Mouse (Mus musculus): ENCODE measurements around the gene Vmn1r209. TPM values are rescaled to one million over a fixed set of nuclear protein-coding genes. Genes with fewer than 3 reads are reported as not detected.
"Not testable (repeated sequence)": the region's sequence is repeated elsewhere in the genome, so short reads cannot be mapped to it uniquely, and the experiment has no call there.

The Vmn1r209 gene
- not detected in 2 replicates for polyA plus RNA-seq (2011; ENCODE audit: insufficient read depth, insufficient read length, low read depth, missing spikeins)

- H3K27ac ChIP-seq (ENCODE audit: insufficient read depth, low read length); H3K4me3 ChIP-seq (ENCODE audit: low read depth, low read length); H3K9ac ChIP-seq (ENCODE audit: low read depth, poor library complexity, severe bottlenecking); H3K9me3 ChIP-seq (replicated peaks; ENCODE audit: control insufficient read depth, insufficient read depth, low read length, poor library complexity, severe bottlenecking); H3K27me3 ChIP-seq (ENCODE audit: control insufficient read depth, insufficient read depth, low read length, poor library complexity, severe bottlenecking); H3K4me1 ChIP-seq (ENCODE audit: control insufficient read depth, insufficient read depth, low read length); H3K36me3 ChIP-seq (ENCODE audit: control insufficient read depth, insufficient read depth, low read length, poor library complexity, severe bottlenecking): not testable (repeated sequence)
Observed at GRCm38 (mm10) chr13:22809582-22809981, at the start of gene Vmn1r209. Vmn1r209 (minus strand) TSS chr13:22809682.

- Histone ChIP-seq H3K4me1 (ENCODE audit: control insufficient read depth, insufficient read depth, low read length) (peaks cover 5% of the 10 kb centered on the region), H3K27me3 (ENCODE audit: control insufficient read depth, insufficient read depth, low read length, poor library complexity, severe bottlenecking) (no peaks in the 10 kb centered on the region), H3K9me3 (replicated peaks; ENCODE audit: control insufficient read depth, insufficient read depth, low read length, poor library complexity, severe bottlenecking) (no peaks in the 10 kb centered on the region), H3K4me3 (ENCODE audit: low read depth, low read length) (no peak within 1 kb of the TSS), H3K36me3 (ENCODE audit: control insufficient read depth, insufficient read depth, low read length, poor library complexity, severe bottlenecking) (no peaks in the 10 kb centered on the region), H3K9ac (ENCODE audit: low read depth, poor library complexity, severe bottlenecking) (no peak within 1 kb of the TSS), H3K27ac (ENCODE audit: insufficient read depth, low read length) (no peak within 1 kb of the TSS)
- TF ChIP-seq EP300 (IDR thresholded peaks at IDR 0.05; ENCODE audit: insufficient read depth, low read depth, low read length) (no peak), POLR2A (IDR thresholded peaks at IDR 0.05; ENCODE audit: insufficient read depth, low read length) (no peak)
Observed at GRCm38 (mm10) chr13:22857461-22857860, 48.0 kb upstream of the Vmn1r209 start, which contains the start of gene Vmn1r211. Vmn1r211 (minus strand) TSS chr13:22857561.

GRCm38 (mm10) chr13:22854760-22855159 is 45.3 kb upstream of the Vmn1r209 start:
- H3K27me3 ChIP-seq (ENCODE audit: control insufficient read depth, insufficient read depth, low read length, poor library complexity, severe bottlenecking), result no peaks in the 10 kb centered on the region
- H3K27ac ChIP-seq (ENCODE audit: insufficient read depth, low read length), result no peak overlapping the region
- no peaks in the 10 kb centered on the region for H3K9me3 ChIP-seq (replicated peaks; ENCODE audit: control insufficient read depth, insufficient read depth, low read length, poor library complexity, severe bottlenecking)
- H3K9ac ChIP-seq (ENCODE audit: low read depth, poor library complexity, severe bottlenecking), result no peak overlapping the region
- no peaks in the 10 kb centered on the region for H3K4me1 ChIP-seq (ENCODE audit: control insufficient read depth, insufficient read depth, low read length)
- H3K36me3 ChIP-seq (ENCODE audit: control insufficient read depth, insufficient read depth, low read length, poor library complexity, severe bottlenecking), result no peaks in the 10 kb centered on the region
- H3K4me3 ChIP-seq (ENCODE audit: low read depth, low read length), result no peak overlapping the region
- TF ChIP-seq EP300 (IDR thresholded peaks at IDR 0.05; ENCODE audit: insufficient read depth, low read depth, low read length) (no peak), POLR2A (IDR thresholded peaks at IDR 0.05; ENCODE audit: insufficient read depth, low read length) (no peak), CTCF (IDR thresholded peaks at IDR 0.05; ENCODE audit: low read depth, low read length) (no peak)

GRCm38 (mm10) chr13:22846798-22847197 is 37.3 kb upstream of the Vmn1r209 start:
- Histone ChIP-seq H3K9me3 (replicated peaks; ENCODE audit: control insufficient read depth, insufficient read depth, low read length, poor library complexity, severe bottlenecking) (peaks cover 3% of the 10 kb centered on the region; the same call in 1 of the 2 replicates), H3K36me3 (ENCODE audit: control insufficient read depth, insufficient read depth, low read length, poor library complexity, severe bottlenecking) (no peaks in the 10 kb centered on the region), H3K4me3 (ENCODE audit: low read depth, low read length) (no peak overlapping the region), H3K4me1 (ENCODE audit: control insufficient read depth, insufficient read depth, low read length) (peaks cover 2% of the 10 kb centered on the region), H3K9ac (ENCODE audit: low read depth, poor library complexity, severe bottlenecking) (no peak overlapping the region), H3K27me3 (ENCODE audit: control insufficient read depth, insufficient read depth, low read length, poor library complexity, severe bottlenecking) (no peaks in the 10 kb centered on the region), H3K27ac (ENCODE audit: insufficient read depth, low read length) (no peak overlapping the region)
- TF ChIP-seq POLR2A (IDR thresholded peaks at IDR 0.05; ENCODE audit: insufficient read depth, low read length), result no peak
- no peak for TF ChIP-seq CTCF (IDR thresholded peaks at IDR 0.05; ENCODE audit: low read depth, low read length)
- TF ChIP-seq EP300 (IDR thresholded peaks at IDR 0.05; ENCODE audit: insufficient read depth, low read depth, low read length), result no peak

GRCm38 (mm10) chr13:22844304-22844703 is 34.8 kb upstream of the Vmn1r209 start:
- TF ChIP-seq EP300 (IDR thresholded peaks at IDR 0.05; ENCODE audit: insufficient read depth, low read depth, low read length), result 0 out of 2 replicates have a peak, but pooled peaks have one; percentile 4
- not testable (repeated sequence) for H3K4me3 ChIP-seq (ENCODE audit: low read depth, low read length); H3K4me1 ChIP-seq (ENCODE audit: control insufficient read depth, insufficient read depth, low read length); H3K27me3 ChIP-seq (ENCODE audit: control insufficient read depth, insufficient read depth, low read length, poor library complexity, severe bottlenecking); H3K36me3 ChIP-seq (ENCODE audit: control insufficient read depth, insufficient read depth, low read length, poor library complexity, severe bottlenecking); H3K9ac ChIP-seq (ENCODE audit: low read depth, poor library complexity, severe bottlenecking); H3K9me3 ChIP-seq (replicated peaks; ENCODE audit: control insufficient read depth, insufficient read depth, low read length, poor library complexity, severe bottlenecking)
- peak overlapping the region; percentile 79; the same call in 1 of the 2 replicates for H3K27ac ChIP-seq (ENCODE audit: insufficient read depth, low read length)

- TF ChIP-seq POLR2A (IDR thresholded peaks at IDR 0.05; ENCODE audit: insufficient read depth, low read length), result no peak
- TF ChIP-seq EP300 (IDR thresholded peaks at IDR 0.05; ENCODE audit: insufficient read depth, low read depth, low read length), result no peak
- no peak for TF ChIP-seq CTCF (IDR thresholded peaks at IDR 0.05; ENCODE audit: low read depth, low read length)
- H3K4me3 ChIP-seq (ENCODE audit: low read depth, low read length), result no peak within 1 kb of the TSS
- no peaks in the 10 kb centered on the region for H3K4me1 ChIP-seq (ENCODE audit: control insufficient read depth, insufficient read depth, low read length)
- H3K27me3 ChIP-seq (ENCODE audit: control insufficient read depth, insufficient read depth, low read length, poor library complexity, severe bottlenecking), result no peaks in the 10 kb centered on the region
- H3K9me3 ChIP-seq (replicated peaks; ENCODE audit: control insufficient read depth, insufficient read depth, low read length, poor library complexity, severe bottlenecking), result no peaks in the 10 kb centered on the region
- no peak within 1 kb of the TSS for H3K9ac ChIP-seq (ENCODE audit: low read depth, poor library complexity, severe bottlenecking)
- no peak within 1 kb of the TSS for H3K27ac ChIP-seq (ENCODE audit: insufficient read depth, low read length)
- no peaks in the 10 kb centered on the region for H3K36me3 ChIP-seq (ENCODE audit: control insufficient read depth, insufficient read depth, low read length, poor library complexity, severe bottlenecking)
Observed at GRCm38 (mm10) chr13:22831248-22831647, 21.8 kb upstream of the Vmn1r209 start, which contains the start of gene Vmn1r210. Vmn1r210 (minus strand) TSS chr13:22831348.

All from ES-Bruce4 (cell line).